Mouse (Mus musculus): ENCODE results near the gene Ank2. TPM values are rescaled to one million over a fixed set of nuclear protein-coding genes. Genes with fewer than 3 reads are reported as not detected.

The Ank2 gene
- total and polyA plus RNA-seq, 3 experiments = 96.1 to 290 (median 269) TPM

- Histone ChIP-seq H3K27ac (no peak overlapping the region), H3K4me3 (no peak overlapping the region), H3K4me1 (ENCODE audit: control insufficient read depth, insufficient read depth, low read length) (no peaks in the 10 kb centered on the region), H3K36me3 (ENCODE audit: control insufficient read depth, insufficient read depth, low read length) (no peaks in the 10 kb centered on the region), H3K9ac (ENCODE audit: low read depth, low read length) (no peak overlapping the region), H3K27me3 (ENCODE audit: control insufficient read depth, insufficient read depth, low read length) (no peaks in the 10 kb centered on the region), H3K79me2 (replicated peaks; ENCODE audit: control insufficient read depth, insufficient read depth, low read length) (no peaks in the 10 kb centered on the region; the same call in 1 of the 2 replicates)
- peak; percentile 10 to 25 for DNase-seq
- intact Hi-C loops (cut with DNase I) = no loop called here
- TF ChIP-seq EP300 (IDR thresholded peaks at IDR 0.05; ENCODE audit: insufficient read depth, low read depth, low read length) = no peak
- TF ChIP-seq POLR2A (IDR thresholded peaks at IDR 0.05; ENCODE audit: insufficient read depth, low read depth, low read length) = no peak
- no peak for TF ChIP-seq CTCF (IDR thresholded peaks at IDR 0.05)
- WGBS = 52% methylated on average over 5 of the region's 5 CpGs
Measured at GRCm38 (mm10) chr3:127107281-127107680, 391.9 kb downstream of the Ank2 start.

- Histone ChIP-seq H3K4me3 (no peak overlapping the region), H3K27ac (no peak overlapping the region), H3K27me3 (ENCODE audit: control insufficient read depth, insufficient read depth, low read length) (no peaks in the 10 kb centered on the region), H3K36me3 (ENCODE audit: control insufficient read depth, insufficient read depth, low read length) (no peaks in the 10 kb centered on the region), H3K9ac (ENCODE audit: low read depth, low read length) (no peak overlapping the region), H3K4me1 (ENCODE audit: control insufficient read depth, insufficient read depth, low read length) (no peaks in the 10 kb centered on the region), H3K79me2 (replicated peaks; ENCODE audit: control insufficient read depth, insufficient read depth, low read length) (no peaks in the 10 kb centered on the region)
- DNase-seq = no peak
- intact Hi-C loops (cut with DNase I) = no loop called here
- 92% methylated on average over 1 of the region's 1 CpGs for WGBS
- no peak for TF ChIP-seq EP300 (IDR thresholded peaks at IDR 0.05; ENCODE audit: insufficient read depth, low read depth, low read length)
- no peak for TF ChIP-seq CTCF (IDR thresholded peaks at IDR 0.05)
- TF ChIP-seq POLR2A (IDR thresholded peaks at IDR 0.05; ENCODE audit: insufficient read depth, low read depth, low read length) = no peak
Measured at GRCm38 (mm10) chr3:127101326-127101725, 397.8 kb downstream of the Ank2 start.

GRCm38 (mm10) chr3:127097745-127098144 is 401.4 kb downstream of the Ank2 start:
- intact Hi-C loops (cut with DNase I) = no loop called here
- Histone ChIP-seq H3K27ac (no peak overlapping the region), H3K4me3 (no peak overlapping the region), H3K9ac (ENCODE audit: low read depth, low read length) (no peak overlapping the region), H3K36me3 (ENCODE audit: control insufficient read depth, insufficient read depth, low read length) (no peaks in the 10 kb centered on the region), H3K27me3 (ENCODE audit: control insufficient read depth, insufficient read depth, low read length) (no peaks in the 10 kb centered on the region), H3K4me1 (ENCODE audit: control insufficient read depth, insufficient read depth, low read length) (no peaks in the 10 kb centered on the region), H3K79me2 (replicated peaks; ENCODE audit: control insufficient read depth, insufficient read depth, low read length) (no peaks in the 10 kb centered on the region)
- TF ChIP-seq EP300 (IDR thresholded peaks at IDR 0.05; ENCODE audit: insufficient read depth, low read depth, low read length) = no peak
- TF ChIP-seq CTCF (IDR thresholded peaks at IDR 0.05) = no peak
- no peak for TF ChIP-seq POLR2A (IDR thresholded peaks at IDR 0.05; ENCODE audit: insufficient read depth, low read depth, low read length)
- DNase-seq = no peak
- 86% methylated on average over 1 of the region's 1 CpGs for WGBS

- TF ChIP-seq CTCF (IDR thresholded peaks at IDR 0.05) = no peak
- no peak for TF ChIP-seq POLR2A (IDR thresholded peaks at IDR 0.05; ENCODE audit: insufficient read depth, low read depth, low read length)
- TF ChIP-seq EP300 (IDR thresholded peaks at IDR 0.05; ENCODE audit: insufficient read depth, low read depth, low read length) = no peak
- no peak overlapping the region for H3K27ac ChIP-seq
- no peak for DNase-seq
- H3K27me3 ChIP-seq (ENCODE audit: control insufficient read depth, insufficient read depth, low read length) = no peaks in the 10 kb centered on the region
- no peaks in the 10 kb centered on the region for H3K79me2 ChIP-seq (replicated peaks; ENCODE audit: control insufficient read depth, insufficient read depth, low read length)
- intact Hi-C loops (cut with DNase I) = no loop called here
- no peaks in the 10 kb centered on the region for H3K4me1 ChIP-seq (ENCODE audit: control insufficient read depth, insufficient read depth, low read length)
- WGBS = 90% methylated on average over 1 of the region's 1 CpGs
- no peaks in the 10 kb centered on the region for H3K36me3 ChIP-seq (ENCODE audit: control insufficient read depth, insufficient read depth, low read length)
- no peak overlapping the region for H3K4me3 ChIP-seq
- H3K9ac ChIP-seq (ENCODE audit: low read depth, low read length) = no peak overlapping the region
Measured at GRCm38 (mm10) chr3:127097106-127097505, 402.0 kb downstream of the Ank2 start.

GRCm38 (mm10) chr3:127093631-127094030 is 405.5 kb downstream of the Ank2 start:
- Histone ChIP-seq H3K4me3 (no peak overlapping the region), H3K9ac (ENCODE audit: low read depth, low read length) (no peak overlapping the region), H3K27me3 (ENCODE audit: control insufficient read depth, insufficient read depth, low read length) (no peaks in the 10 kb centered on the region), H3K4me1 (ENCODE audit: control insufficient read depth, insufficient read depth, low read length) (no peaks in the 10 kb centered on the region), H3K27ac (no peak overlapping the region), H3K79me2 (replicated peaks; ENCODE audit: control insufficient read depth, insufficient read depth, low read length) (no peaks in the 10 kb centered on the region), H3K36me3 (ENCODE audit: control insufficient read depth, insufficient read depth, low read length) (no peaks in the 10 kb centered on the region)
- DNase-seq = no peak
- intact Hi-C loops (cut with DNase I) = no loop called here
- 92% methylated on average over 4 of the region's 4 CpGs for WGBS
- no peak for TF ChIP-seq EP300 (IDR thresholded peaks at IDR 0.05; ENCODE audit: insufficient read depth, low read depth, low read length)
- no peak for TF ChIP-seq CTCF (IDR thresholded peaks at IDR 0.05)
- no peak for TF ChIP-seq POLR2A (IDR thresholded peaks at IDR 0.05; ENCODE audit: insufficient read depth, low read depth, low read length)

GRCm38 (mm10) chr3:127087574-127087973 is 411.6 kb downstream of the Ank2 start:
- Histone ChIP-seq H3K9ac (ENCODE audit: low read depth, low read length) (no peak overlapping the region), H3K27me3 (ENCODE audit: control insufficient read depth, insufficient read depth, low read length) (no peaks in the 10 kb centered on the region), H3K4me3 (no peak overlapping the region), H3K4me1 (ENCODE audit: control insufficient read depth, insufficient read depth, low read length) (no peaks in the 10 kb centered on the region), H3K36me3 (ENCODE audit: control insufficient read depth, insufficient read depth, low read length) (no peaks in the 10 kb centered on the region), H3K27ac (no peak overlapping the region), H3K79me2 (replicated peaks; ENCODE audit: control insufficient read depth, insufficient read depth, low read length) (no peaks in the 10 kb centered on the region)
- TF ChIP-seq POLR2A (IDR thresholded peaks at IDR 0.05; ENCODE audit: insufficient read depth, low read depth, low read length) (no peak), CTCF (IDR thresholded peaks at IDR 0.05) (no peak), EP300 (IDR thresholded peaks at IDR 0.05; ENCODE audit: insufficient read depth, low read depth, low read length) (no peak)
- no peak for DNase-seq
- intact Hi-C loops (cut with DNase I) = no loop called here
- 98% methylated on average over 1 of the region's 1 CpGs for WGBS

Measured in heart, adult 2 months (tissue).